Mouse (Mus musculus): ENCODE results near the gene Them7.

Them7 gene

GRCm38 (mm10) chr2:105224134-105224986, at the start of gene Them7:
Gene Them7, plus strand, starts transcription at chr2:105224320.
- DNase-seq, result no peak

GRCm38 (mm10) chr2:105178871-105179270, 45.2 kb upstream of the Them7 start:
- DNase-seq, result no peak

DNA sequence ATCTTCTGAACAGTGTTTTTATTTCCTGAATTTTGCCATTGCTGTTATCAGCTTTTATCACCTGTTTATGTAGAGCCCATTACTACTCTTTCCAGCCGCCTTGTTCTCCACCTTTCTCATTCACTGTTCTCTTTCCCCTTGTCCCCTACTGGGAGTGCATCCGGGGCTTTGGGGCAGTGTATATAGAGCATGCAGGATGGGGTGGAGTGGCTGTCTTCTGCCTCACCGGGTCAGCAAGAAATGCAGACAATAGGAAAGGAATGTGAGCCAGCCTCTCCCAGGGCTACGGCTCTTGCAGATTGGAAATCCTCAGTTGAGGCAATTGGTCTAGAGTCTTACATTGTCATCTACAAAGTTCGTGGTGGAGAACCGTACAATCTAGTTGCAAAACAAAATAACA, 41.6 kb upstream of the Them7 start:
- no peak for DNase-seq

DNA sequence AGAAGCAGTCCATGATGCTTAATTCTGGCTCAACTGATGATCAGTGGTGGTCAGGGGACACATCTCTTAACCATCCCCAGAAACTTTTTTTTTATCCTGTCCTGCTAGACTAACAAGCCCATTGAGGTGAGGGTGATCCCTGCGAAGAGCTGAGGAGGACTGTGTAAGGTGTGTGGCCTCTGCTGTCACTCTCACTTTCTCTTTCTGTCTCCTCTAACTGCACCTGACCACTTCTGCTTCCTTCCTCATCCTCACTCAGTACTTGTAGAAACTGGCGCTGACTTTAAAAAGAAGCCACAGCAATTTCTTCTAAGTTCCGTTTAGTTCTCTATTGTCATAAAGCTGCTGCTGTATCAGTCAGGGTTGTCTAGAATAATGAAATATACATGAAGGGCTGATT, 39.0 kb upstream of the Them7 start:
- no peak for DNase-seq

DNA sequence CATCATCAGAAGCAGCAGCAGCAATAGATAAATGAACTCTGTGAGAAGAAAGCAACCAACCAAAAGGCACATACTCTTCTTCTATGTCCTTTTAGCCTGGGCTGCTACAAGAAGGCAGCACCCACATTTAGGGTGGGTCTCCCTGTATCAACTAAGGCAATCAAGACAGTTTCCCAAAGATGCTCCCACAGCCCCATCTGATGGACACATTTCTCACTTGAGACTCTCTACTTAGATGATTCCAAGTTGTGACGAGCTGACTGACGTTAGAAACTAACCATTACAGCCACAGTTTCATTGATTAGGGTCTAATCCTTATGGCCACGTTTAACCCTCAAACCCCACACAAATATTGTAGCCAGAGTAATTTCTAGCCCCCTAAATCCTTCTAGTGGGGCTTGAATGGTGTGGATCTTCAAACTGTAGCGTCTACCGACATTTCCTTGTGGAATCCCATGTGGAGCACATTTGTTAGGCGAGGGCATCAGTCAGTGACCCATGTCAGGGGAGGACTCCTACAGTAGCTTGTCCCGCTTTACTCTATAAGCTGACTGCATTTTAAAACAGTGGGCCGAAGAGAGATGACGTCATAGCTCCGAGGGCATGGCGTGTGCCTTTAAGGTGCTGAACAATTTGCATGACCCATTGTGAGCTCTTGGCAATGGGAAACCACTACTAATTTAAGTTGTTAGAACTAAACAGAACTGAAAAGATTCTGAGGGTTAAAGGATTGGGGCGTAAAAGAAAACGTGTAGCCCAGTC, 38.2 kb upstream of the Them7 start:
- DNase-seq, result no peak

DNA sequence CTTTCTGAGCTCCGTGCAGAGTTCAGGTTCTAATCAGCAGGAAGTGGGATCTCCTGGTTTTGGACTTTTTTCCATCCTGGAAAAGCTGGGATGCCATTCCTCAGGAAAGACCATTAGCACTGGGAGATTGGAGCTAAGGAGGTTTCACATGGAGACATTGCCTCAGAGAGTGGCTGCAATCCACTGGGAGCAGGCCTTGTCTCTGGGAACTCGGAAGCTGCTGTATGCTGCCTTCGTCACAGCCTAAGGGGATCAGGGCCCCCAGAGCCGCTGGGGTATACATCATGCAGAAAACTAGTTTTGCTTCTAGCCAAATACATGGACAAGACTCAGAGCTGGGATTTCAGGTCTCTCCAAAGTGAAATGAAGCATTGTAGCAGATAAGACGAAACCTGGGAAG, 37.5 kb upstream of the Them7 start:
- no peak for DNase-seq

DNA sequence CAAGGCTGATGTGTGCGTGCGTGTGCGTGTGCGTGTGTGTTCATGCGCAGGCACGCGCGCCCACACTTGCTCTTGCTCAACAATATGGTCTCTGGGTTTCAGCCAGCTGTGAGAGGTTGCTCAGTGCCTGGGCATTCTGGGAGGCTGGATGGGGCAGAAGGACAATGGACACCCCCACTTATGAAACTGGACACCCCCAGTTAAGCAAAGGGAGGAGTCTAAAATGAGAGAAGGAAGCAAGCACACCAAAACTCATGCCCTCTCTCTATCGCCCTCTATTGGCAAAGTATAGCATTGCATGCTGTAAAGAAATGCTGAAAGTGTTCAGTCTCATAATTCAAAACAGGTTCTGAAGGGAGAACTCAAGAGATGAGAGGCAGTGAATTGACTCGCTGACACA, 35.9 kb upstream of the Them7 start:
- no peak for DNase-seq

GRCm38 (mm10) chr2:105189352-105189751, 34.8 kb upstream of the Them7 start:
- no peak for DNase-seq

GRCm38 (mm10) chr2:105200152-105200551, 24.0 kb upstream of the Them7 start:
- no peak for DNase-seq

DNA sequence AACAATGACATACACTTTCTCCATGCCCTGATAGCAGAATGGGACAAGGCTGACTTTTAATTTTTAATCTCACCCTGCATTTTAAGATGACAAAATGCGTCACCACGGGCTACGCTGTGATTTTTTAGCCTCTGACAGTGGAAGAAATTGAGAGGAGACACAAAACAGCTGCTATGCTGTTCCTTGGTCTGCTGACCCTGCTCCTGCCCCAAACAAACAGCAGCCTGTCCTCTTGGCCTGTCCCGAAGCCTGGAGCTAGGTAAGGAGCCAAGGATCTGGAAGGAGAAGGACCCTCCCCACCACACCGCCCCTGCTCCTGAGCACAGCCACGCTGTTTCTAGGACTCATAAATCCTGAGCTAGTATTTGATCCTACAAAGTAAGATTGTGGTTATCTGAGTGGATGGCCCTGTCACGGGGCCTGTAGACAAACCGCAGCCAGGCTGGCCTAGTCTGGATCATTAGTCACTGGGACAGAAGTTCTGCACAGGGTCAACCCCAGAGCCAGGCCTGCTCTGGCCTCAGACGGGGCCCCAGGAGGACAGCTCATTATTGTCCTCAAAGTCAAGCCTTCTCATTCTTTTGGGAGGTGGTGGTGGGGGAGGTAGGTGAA, 17.5 kb upstream of the Them7 start:
- DNase-seq, result no peak

DNA sequence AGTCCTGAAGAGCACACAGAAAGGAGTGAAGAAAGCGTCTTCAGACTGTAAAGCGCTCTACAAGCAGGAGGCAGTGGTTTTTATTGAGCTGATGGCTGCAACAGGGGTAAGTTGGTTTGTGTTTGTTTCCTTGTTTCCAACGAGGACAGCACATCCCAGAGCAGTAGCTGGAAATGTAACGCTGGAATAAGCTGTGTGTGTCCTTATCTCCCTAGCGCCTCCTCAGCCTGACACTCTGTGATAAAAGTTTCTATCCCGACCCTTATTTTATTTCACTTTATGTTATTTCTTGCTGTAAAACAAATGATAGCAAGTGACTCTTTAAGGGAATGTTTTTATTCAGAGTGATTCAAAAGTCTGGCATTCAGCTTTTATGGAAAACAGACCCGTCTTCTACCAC, 11.3 kb upstream of the Them7 start:
- DNase-seq, result no peak

GRCm38 (mm10) chr2:105215914-105216313, 8.2 kb upstream of the Them7 start:
- DNase-seq, result no peak

DNA sequence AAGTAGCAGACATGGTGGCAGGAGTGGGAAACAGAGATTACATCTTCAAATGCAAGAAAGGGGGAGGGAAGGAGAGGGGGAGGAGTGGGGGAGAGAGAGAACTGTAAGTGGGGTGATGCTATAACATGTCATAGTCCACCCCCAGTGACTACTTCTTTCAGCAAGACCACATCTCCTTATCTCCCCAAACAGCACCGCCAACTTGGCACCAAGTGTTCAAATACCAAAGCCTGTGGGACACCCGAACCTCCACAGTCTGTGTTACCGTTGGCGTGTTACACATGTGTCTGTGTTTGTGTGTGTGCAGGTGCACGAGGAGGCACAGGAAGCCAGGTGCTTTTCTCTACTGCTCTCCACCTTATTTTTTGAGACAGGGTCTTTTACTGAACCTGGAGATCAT, 4.9 kb upstream of the Them7 start:
- DNase-seq, result no peak

GRCm38 (mm10) chr2:105219664-105220063, 4.5 kb upstream of the Them7 start:
- no peak for DNase-seq

GRCm38 (mm10) chr2:105220738-105221303, 3.3 kb upstream of the Them7 start:
- DNase-seq, result no peak

- DNase-seq, result no peak
Measured at GRCm38 (mm10) chr2:105223606-105224005, 514 bp upstream of the Them7 start.

GRCm38 (mm10) chr2:105224987-105225375, 861 bp downstream of the Them7 start:
- DNase-seq, result no peak

DNA sequence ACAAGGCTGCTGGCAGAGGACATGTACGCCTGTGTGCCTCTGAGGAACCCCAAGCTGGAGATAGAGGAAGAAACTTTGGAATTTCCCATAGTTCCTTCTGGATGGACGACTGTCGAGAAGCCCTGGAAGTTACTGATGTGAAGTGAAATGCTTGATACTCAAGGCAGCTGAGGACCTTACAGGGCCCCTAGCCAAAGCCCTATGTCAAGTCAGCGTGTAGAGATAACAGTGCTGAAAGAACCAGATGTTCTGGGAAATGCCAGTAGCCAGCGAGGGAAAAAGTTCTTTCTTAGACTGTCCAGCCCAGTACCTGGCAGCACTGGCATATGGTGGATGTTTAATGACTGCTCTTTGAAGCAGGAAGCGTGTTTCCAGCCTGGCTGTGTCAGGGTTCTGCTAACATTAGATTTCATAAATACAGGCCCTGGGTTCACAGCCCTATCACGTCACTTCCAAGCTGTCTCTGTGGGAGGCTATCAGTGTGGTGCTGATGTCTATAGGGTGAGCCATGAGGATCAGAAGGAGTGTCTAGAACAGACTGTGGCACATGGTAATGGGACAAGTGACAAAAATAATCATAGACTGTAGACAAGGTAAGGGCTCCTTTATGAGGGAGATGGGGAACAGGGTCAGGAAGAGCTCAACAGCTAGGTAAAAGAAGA, 2.3 kb downstream of the Them7 start:
- no peak for DNase-seq

- DNase-seq, result no peak
Measured at GRCm38 (mm10) chr2:105228416-105228815, 4.3 kb downstream of the Them7 start.

- peak; percentile 57 to 75 for DNase-seq
Measured at GRCm38 (mm10) chr2:105230333-105230732, 6.2 kb downstream of the Them7 start.

DNA sequence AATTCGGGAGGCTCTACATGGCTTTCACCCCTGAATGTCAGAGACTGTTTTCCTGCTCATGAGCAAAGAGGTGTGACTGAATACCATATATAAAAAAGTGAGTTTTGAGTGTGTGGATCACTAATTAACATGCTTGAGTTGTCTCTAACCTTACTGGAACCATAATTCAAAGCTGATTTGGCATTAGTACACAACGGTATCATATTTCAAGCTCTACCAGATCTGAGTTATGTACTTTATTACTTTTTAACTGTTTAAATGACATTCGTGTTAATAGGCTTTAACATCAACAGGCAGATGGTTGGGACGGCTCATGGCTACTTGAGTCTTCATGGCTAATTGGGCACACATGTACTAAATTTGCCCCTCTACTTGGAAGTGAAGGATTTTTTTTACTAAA, 8.3 kb downstream of the Them7 start:
- no peak for DNase-seq

DNA sequence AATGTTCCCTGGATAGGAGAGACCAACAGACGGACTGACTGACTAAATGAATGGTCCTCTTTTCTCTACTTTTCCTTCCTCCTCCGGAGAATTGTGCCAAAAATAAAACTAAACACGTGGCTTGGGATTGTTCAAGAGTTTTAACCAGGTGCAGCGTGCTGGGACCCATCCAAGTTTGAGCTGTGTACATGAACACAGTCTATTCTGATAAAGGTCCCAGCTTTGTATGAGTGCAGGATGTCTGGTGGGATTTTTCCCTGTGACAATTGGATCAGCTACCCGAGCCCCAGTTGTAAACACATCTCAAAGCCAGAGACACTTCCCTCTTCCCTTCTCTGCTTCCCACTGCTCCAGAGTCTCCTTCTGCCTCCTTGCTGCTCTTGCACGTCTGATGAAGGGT, 10.2 kb downstream of the Them7 start:
- DNase-seq, result no peak

Measured in cerebellum, adult 18-20 months (tissue).